13 mouse cellular contexts compared by ENCODE assay signal in the genomic region with DNA sequence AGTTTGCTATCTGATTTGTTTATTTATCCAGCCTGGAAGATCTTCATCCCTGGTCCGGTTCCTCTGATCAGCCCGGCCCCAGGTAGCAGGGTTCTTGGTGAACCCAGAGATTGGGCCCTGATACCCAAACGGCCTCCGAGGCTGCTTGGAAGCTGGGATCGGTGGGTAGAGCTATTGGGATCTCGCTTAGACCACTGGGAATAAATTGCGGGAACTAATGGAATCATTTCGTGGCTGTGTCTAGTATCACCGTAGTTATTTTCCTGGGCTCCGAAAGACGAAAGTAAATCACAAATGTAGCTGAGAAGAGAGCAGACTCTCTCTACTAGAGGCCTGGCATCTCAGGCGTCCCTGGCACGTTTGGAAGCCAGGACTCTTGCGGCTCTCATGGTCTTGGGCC. TPM values are rescaled to one million over a fixed set of nuclear protein-coding genes. Genes with fewer than 3 reads are reported as not detected.
DNase-seq lines count a peak whose midpoint lies in the region; ATAC-seq lines count a peak whose summit lies in the region.
"Had no signal": no experiment of that assay in that cellular context is flagged by ENCODE, and none has a peak within 500 bp of the region (broad histone marks: within the 10 kb centered on the region; RNA-seq: fewer than 3 reads in every experiment).

No protein-coding gene starts in this region.

- peak overlapping the region; percentile 97 for H3K4me2 ChIP-seq in kidney, embryonic 14.5 days (replicated peaks; ENCODE audit: low read depth, low read length)
- H3K4me2 ChIP-seq in hindbrain, embryonic 12.5 days (replicated peaks): peak overlapping the region; percentile 46
- peak overlapping the region; percentile 92 for H3K4me2 ChIP-seq in kidney, embryonic 15.5 days
- peak overlapping the region; percentile 85 for H3K4me2 ChIP-seq in neural tube, embryonic 15.5 days
- H3K4me2 ChIP-seq in forebrain, embryonic 15.5 days (replicated peaks): no peak overlapping the region

- no peaks in the 10 kb centered on the region for H3K9me3 ChIP-seq in kidney, embryonic 14.5 days (ENCODE audit: control insufficient read depth, low read length)
- no peaks in the 10 kb centered on the region for H3K9me3 ChIP-seq in hindbrain, embryonic 12.5 days (replicated peaks)
- H3K9me3 ChIP-seq in kidney, embryonic 15.5 days (replicated peaks): no peaks in the 10 kb centered on the region
- H3K9me3 ChIP-seq in neural tube, embryonic 15.5 days (replicated peaks): no peaks in the 10 kb centered on the region
- no peaks in the 10 kb centered on the region for H3K9me3 ChIP-seq in forebrain, embryonic 15.5 days
- H3K9me3 ChIP-seq: liver, embryonic 15.5 days had no signal

- peaks cover 55% of the 10 kb centered on the region for H3K36me3 ChIP-seq in kidney, embryonic 14.5 days (ENCODE audit: control insufficient read depth, insufficient read depth, low read length)
- H3K36me3 ChIP-seq in hindbrain, embryonic 12.5 days: no peaks in the 10 kb centered on the region
- H3K36me3 ChIP-seq in kidney, embryonic 15.5 days: peaks cover 24% of the 10 kb centered on the region
- H3K36me3 ChIP-seq in neural tube, embryonic 15.5 days: peaks cover 11% of the 10 kb centered on the region; the same call in 1 of the 2 replicates
- H3K36me3 ChIP-seq in forebrain, embryonic 15.5 days: no peaks in the 10 kb centered on the region
- H3K36me3 ChIP-seq: liver, embryonic 15.5 days had no signal

- peaks cover 78% of the 10 kb centered on the region for H3K4me1 ChIP-seq in kidney, embryonic 14.5 days (ENCODE audit: control insufficient read depth, insufficient read depth, low read length)
- peaks cover 14% of the 10 kb centered on the region for H3K4me1 ChIP-seq in hindbrain, embryonic 12.5 days
- peaks cover 97% of the 10 kb centered on the region for H3K4me1 ChIP-seq in kidney, embryonic 15.5 days
- H3K4me1 ChIP-seq in neural tube, embryonic 15.5 days: peaks cover 97% of the 10 kb centered on the region
- peaks cover 11% of the 10 kb centered on the region for H3K4me1 ChIP-seq in forebrain, embryonic 15.5 days

- ATAC-seq in kidney, embryonic 14.5 days (ENCODE audit: low FRiP score, low TSS enrichment): no peak
- ATAC-seq in hindbrain, embryonic 12.5 days (ENCODE audit: low FRiP score): no peak
- ATAC-seq in kidney, embryonic 15.5 days (replicated peaks; ENCODE audit: low FRiP score): no peak
- no peak for ATAC-seq in neural tube, embryonic 15.5 days (ENCODE audit: low FRiP score)
- no peak for ATAC-seq in forebrain, embryonic 15.5 days (replicated peaks)

- no peak for DNase-seq in kidney, postnatal 25 days
- no peak for DNase-seq in urinary bladder, postnatal 25 days (ENCODE audit: low spot score)
- DNase-seq: cerebellum, postnatal 36 days; gastrocnemius, postnatal 25 days; retina, postnatal 1 day had no signal

- 6% methylated on average over 14 of the region's 14 CpGs for WGBS in kidney, embryonic 14.5 days
- 4% methylated on average over 14 of the region's 14 CpGs for WGBS in hindbrain, embryonic 12.5 days
- WGBS in kidney, embryonic 15.5 days: 14% methylated on average over 14 of the region's 14 CpGs
- WGBS in neural tube, embryonic 15.5 days: 11% methylated on average over 14 of the region's 14 CpGs
- WGBS in forebrain, embryonic 15.5 days: 3% methylated on average over 14 of the region's 14 CpGs

- peak overlapping the region; percentile 76 for H3K27ac ChIP-seq in kidney, embryonic 14.5 days (ENCODE audit: low read depth, low read length)
- H3K27ac ChIP-seq in hindbrain, embryonic 12.5 days: peak overlapping the region; percentile 71
- H3K27ac ChIP-seq in kidney, embryonic 15.5 days: peak overlapping the region; percentile 82
- H3K27ac ChIP-seq in neural tube, embryonic 15.5 days (replicated peaks): peak overlapping the region; percentile 79
- H3K27ac ChIP-seq in forebrain, embryonic 15.5 days (replicated peaks): no peak overlapping the region
- H3K27ac ChIP-seq: liver, embryonic 15.5 days had no signal

- no peaks in the 10 kb centered on the region; the same call in 1 of the 2 replicates for H3K27me3 ChIP-seq in kidney, embryonic 14.5 days (ENCODE audit: control insufficient read depth, insufficient read depth, low read length)
- peaks cover 98% of the 10 kb centered on the region for H3K27me3 ChIP-seq in hindbrain, embryonic 12.5 days
- H3K27me3 ChIP-seq in kidney, embryonic 15.5 days: peaks cover 4% of the 10 kb centered on the region; the same call in 1 of the 2 replicates
- H3K27me3 ChIP-seq in neural tube, embryonic 15.5 days (replicated peaks): no peaks in the 10 kb centered on the region
- peaks cover 98% of the 10 kb centered on the region for H3K27me3 ChIP-seq in forebrain, embryonic 15.5 days

- H3K9ac ChIP-seq in kidney, embryonic 14.5 days (ENCODE audit: low read depth, low read length): peak overlapping the region; percentile 91
- peak overlapping the region; percentile 56 for H3K9ac ChIP-seq in hindbrain, embryonic 12.5 days
- peak overlapping the region; percentile 19 for H3K9ac ChIP-seq in kidney, embryonic 15.5 days
- H3K9ac ChIP-seq in neural tube, embryonic 15.5 days (replicated peaks): peak overlapping the region; percentile 36
- H3K9ac ChIP-seq in forebrain, embryonic 15.5 days (replicated peaks): no peak overlapping the region
- H3K9ac ChIP-seq: liver, embryonic 15.5 days had no signal

- peak overlapping the region; percentile 65 for H3K4me3 ChIP-seq in kidney, embryonic 14.5 days (ENCODE audit: low read length)
- H3K4me3 ChIP-seq in hindbrain, embryonic 12.5 days: peak overlapping the region; percentile 47
- H3K4me3 ChIP-seq in kidney, embryonic 15.5 days (replicated peaks): peak overlapping the region; percentile 69
- H3K4me3 ChIP-seq in neural tube, embryonic 15.5 days (replicated peaks): peak overlapping the region; percentile 81
- no peak overlapping the region for H3K4me3 ChIP-seq in forebrain, embryonic 15.5 days

RNA-seq across cellular contexts. Expression of a gene that starts 0.8 kb away (rescaled TPM):
- polyA plus RNA-seq in kidney, embryonic 14.5 days (2014; fragmentation: Nextera tagmentation; extraction: Ambion mirVana): 15.7 and 16.6 TPM in 2 replicates
- 53.4 and 82.9 TPM in 2 replicates for polyA plus RNA-seq in hindbrain, embryonic 12.5 days (2016; fragmentation: Nextera tagmentation; extraction: Ambion mirVana)
- 11.0 and 11.5 TPM in 2 replicates for polyA plus RNA-seq in kidney, embryonic 15.5 days (2015; fragmentation: Nextera tagmentation; extraction: Ambion mirVana)
- polyA plus RNA-seq in neural tube, embryonic 15.5 days (2015; fragmentation: Nextera tagmentation; extraction: Ambion mirVana): 26.8 and 73.9 TPM in 2 replicates
- polyA plus RNA-seq in forebrain, embryonic 15.5 days (2015; fragmentation: Nextera tagmentation; extraction: Ambion mirVana): not detected in 2 replicates
- polyA plus RNA-seq: midbrain, postnatal 0 days had no signal

RNA-seq across cellular contexts. Expression of a gene that starts 3.3 kb away (rescaled TPM):
- polyA plus RNA-seq in kidney, embryonic 14.5 days (2014; fragmentation: Nextera tagmentation; extraction: Ambion mirVana): 4.4 TPM in 2 replicates
- polyA plus RNA-seq in hindbrain, embryonic 12.5 days (2016; fragmentation: Nextera tagmentation; extraction: Ambion mirVana): 18.7 and 20.5 TPM in 2 replicates
- 4.2 and 4.3 TPM in 2 replicates for polyA plus RNA-seq in kidney, embryonic 15.5 days (2015; fragmentation: Nextera tagmentation; extraction: Ambion mirVana)
- polyA plus RNA-seq in neural tube, embryonic 15.5 days (2015; fragmentation: Nextera tagmentation; extraction: Ambion mirVana): 10.3 and 15.0 TPM in 2 replicates
- polyA plus RNA-seq in forebrain, embryonic 15.5 days (2015; fragmentation: Nextera tagmentation; extraction: Ambion mirVana): not detected in 2 replicates
- polyA plus RNA-seq: liver, embryonic 15.5 days; midbrain, postnatal 0 days had no signal

RNA-seq across cellular contexts. Expression of a gene that starts 7.9 kb away (rescaled TPM):
- 9.7 and 13.6 TPM in 2 replicates for polyA plus RNA-seq in kidney, embryonic 14.5 days (2014; fragmentation: Nextera tagmentation; extraction: Ambion mirVana)
- polyA plus RNA-seq in hindbrain, embryonic 12.5 days (2016; fragmentation: Nextera tagmentation; extraction: Ambion mirVana): 13.7 and 19.5 TPM in 2 replicates
- polyA plus RNA-seq in kidney, embryonic 15.5 days (2015; fragmentation: Nextera tagmentation; extraction: Ambion mirVana): 9.5 and 11.8 TPM in 2 replicates
- polyA plus RNA-seq in neural tube, embryonic 15.5 days (2015; fragmentation: Nextera tagmentation; extraction: Ambion mirVana): 10.7 and 14.6 TPM in 2 replicates
- not detected in 2 replicates for polyA plus RNA-seq in forebrain, embryonic 15.5 days (2015; fragmentation: Nextera tagmentation; extraction: Ambion mirVana)
- polyA plus RNA-seq: midbrain, postnatal 0 days had no signal

RNA-seq across cellular contexts. Expression of a gene that starts 7.9 kb away (rescaled TPM):
- not detected in 2 replicates for polyA plus RNA-seq in kidney, embryonic 14.5 days (2014; fragmentation: Nextera tagmentation; extraction: Ambion mirVana)
- polyA plus RNA-seq in hindbrain, embryonic 12.5 days (2016; fragmentation: Nextera tagmentation; extraction: Ambion mirVana): not detected in 2 replicates
- 0.92 TPM in 1 of 2 replicates, not detected in the other for polyA plus RNA-seq in kidney, embryonic 15.5 days (2015; fragmentation: Nextera tagmentation; extraction: Ambion mirVana)
- polyA plus RNA-seq in neural tube, embryonic 15.5 days (2015; fragmentation: Nextera tagmentation; extraction: Ambion mirVana): not detected in 2 replicates
- not detected in 2 replicates for polyA plus RNA-seq in forebrain, embryonic 15.5 days (2015; fragmentation: Nextera tagmentation; extraction: Ambion mirVana)
- polyA plus RNA-seq: brain, embryonic 14.5 days; liver, embryonic 15.5 days; midbrain, postnatal 0 days had no signal

RNA-seq across cellular contexts. Expression of a gene that starts 13.7 kb away (rescaled TPM):
- polyA plus RNA-seq in kidney, embryonic 14.5 days (2014; fragmentation: Nextera tagmentation; extraction: Ambion mirVana): 3.1 and 3.6 TPM in 2 replicates
- polyA plus RNA-seq in hindbrain, embryonic 12.5 days (2016; fragmentation: Nextera tagmentation; extraction: Ambion mirVana): 6.9 and 12.5 TPM in 2 replicates
- 1.5 and 1.8 TPM in 2 replicates for polyA plus RNA-seq in kidney, embryonic 15.5 days (2015; fragmentation: Nextera tagmentation; extraction: Ambion mirVana)
- 2.3 and 5.7 TPM in 2 replicates for polyA plus RNA-seq in neural tube, embryonic 15.5 days (2015; fragmentation: Nextera tagmentation; extraction: Ambion mirVana)
- not detected in 2 replicates for polyA plus RNA-seq in forebrain, embryonic 15.5 days (2015; fragmentation: Nextera tagmentation; extraction: Ambion mirVana)
- polyA plus RNA-seq: midbrain, postnatal 0 days had no signal

Comparison
In these comparisons a context has a peak if more than half of its experiments do, and no peak if none do; other contexts are left out.
1. RNA of a gene that starts 0.8 kb away (polyA plus RNA-seq): 26.8 to 73.9 TPM in neural tube, embryonic 15.5 days, 53.4 to 82.9 TPM in hindbrain, embryonic 12.5 days, 15.7 to 16.6 TPM in kidney, embryonic 14.5 days and 11.0 to 11.5 TPM in kidney, embryonic 15.5 days; not detected in forebrain, embryonic 15.5 days; every median in the first group is over 10 times any median in the second.
2. RNA of a gene that starts 7.9 kb away (polyA plus RNA-seq): 10.7 to 14.6 TPM in neural tube, embryonic 15.5 days, 13.7 to 19.5 TPM in hindbrain, embryonic 12.5 days, 9.7 to 13.6 TPM in kidney, embryonic 14.5 days and 9.5 to 11.8 TPM in kidney, embryonic 15.5 days; not detected in forebrain, embryonic 15.5 days; every median in the first group is over 10 times any median in the second.